Mouse (Mus musculus) thymus, adult 2 months (tissue): Measurements from ENCODE around the gene Aurkb.

ENCODE experiments used
- CTCF ChIP-seq: fragments of 200-500 bp; IDR thresholded peaks from 2 replicates; pipeline ENCODE4 v1.5.1; 2012; ENCODE audit warnings: mild to moderate bottlenecking, control low read depth, low read length, moderate library complexity, borderline replicate concordance; ENCODE audit not compliant: control insufficient read depth, poor library complexity, insufficient read depth; ENCODE audit errors: extremely low read depth
- POLR2A ChIP-seq: fragments of 200-500 bp; IDR thresholded peaks from 2 replicates; pipeline ENCODE4 v1.6.1; 2012; ENCODE audit warnings: mild to moderate bottlenecking, low read length, control low read depth, moderate library complexity; ENCODE audit not compliant: control insufficient read depth, poor library complexity, insufficient read depth; ENCODE audit errors: extremely low read depth

GRCm38 (mm10) chr11:69045531-69046394 is at the start of gene Aurkb:
- TF ChIP-seq CTCF, result 0 out of 2 replicates have a peak, but pooled peaks have one; percentile 15
- peak; percentile 50; the same call in 1 of the 2 replicates for TF ChIP-seq POLR2A
